Mouse (Mus musculus) NIH3T3 (cell line): Measurements from ENCODE around the gene Zbtb16.
A peak's percentile ranks its signal among the peaks of the same experiment; 100 is the strongest.

ENCODE experiments used
- DNase-seq: peaks from one replicate; pipeline ENCODE4 v3.0.0-alpha.2; 2012; ENCODE audit warnings: low read depth

The Zbtb16 gene

DNA sequence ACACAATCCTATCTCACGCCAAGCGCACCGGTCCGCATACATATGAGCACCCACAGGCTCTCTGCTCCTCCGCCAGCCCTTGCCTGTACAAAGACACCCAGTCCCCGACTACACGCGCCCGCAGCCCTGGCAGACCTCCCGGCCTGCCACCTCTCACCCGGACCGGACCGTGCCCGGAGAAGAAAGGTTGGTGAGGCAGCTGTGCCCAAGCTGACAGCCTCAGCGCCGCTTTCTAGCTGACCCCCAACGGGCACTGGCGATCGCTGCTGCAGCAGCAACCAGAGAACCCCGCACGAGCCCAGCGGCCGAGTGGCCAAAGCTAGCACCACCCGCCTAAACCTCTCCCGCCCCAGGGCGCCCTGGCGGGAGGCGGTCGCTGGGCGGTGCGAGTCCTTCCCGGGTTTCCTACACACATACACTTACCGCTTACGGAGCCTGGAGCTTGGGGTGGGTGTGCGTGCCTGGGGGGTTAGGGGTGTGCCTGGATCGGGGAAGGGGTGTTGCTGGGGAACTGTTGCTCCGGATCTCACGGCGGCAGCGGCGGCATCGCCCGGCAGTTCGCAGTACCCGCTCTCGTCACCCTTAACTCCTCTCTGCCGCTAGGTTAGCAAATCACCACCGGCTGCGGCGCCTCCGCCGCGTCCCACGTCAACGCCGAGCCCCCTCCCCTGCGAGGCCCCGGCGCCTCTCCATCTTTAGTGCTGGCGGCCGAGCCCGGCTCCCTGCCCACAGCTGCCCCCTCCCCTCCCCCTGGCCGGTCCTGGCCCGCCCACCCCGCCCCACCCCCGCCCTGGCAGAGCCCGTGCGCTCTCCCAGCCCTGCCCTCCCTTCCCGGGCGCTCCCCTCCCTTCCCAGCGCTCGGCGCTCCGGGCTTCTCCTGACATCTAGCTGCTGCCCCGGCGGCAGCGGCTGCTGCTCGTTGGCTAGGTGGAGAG is at the start of gene Zbtb16:
Gene Zbtb16 (minus strand): TSS at position 592 of the 935 bp plus-strand sequence.
- DNase-seq, result no peak

DNA sequence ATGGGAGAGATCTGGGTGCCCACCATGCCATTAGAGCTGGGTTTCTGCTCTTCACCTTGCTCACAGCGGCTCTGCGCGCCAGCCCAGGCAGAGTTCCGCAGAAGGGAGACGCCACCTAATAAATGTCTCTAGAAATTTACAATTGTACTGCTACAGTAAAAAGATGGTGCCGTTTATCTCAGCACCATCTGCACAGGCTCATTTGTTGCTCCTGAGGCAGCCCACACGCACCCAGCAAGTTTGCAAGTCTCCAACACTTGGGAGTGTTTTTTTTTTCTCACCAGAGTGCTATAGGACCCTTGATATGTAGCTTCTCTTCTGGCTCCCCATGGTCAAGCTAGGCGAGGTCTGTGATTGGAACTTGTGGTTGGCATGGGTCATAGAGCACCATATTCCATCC is 36.9 kb upstream of the Zbtb16 start:
- DNase-seq, result no peak

DNA sequence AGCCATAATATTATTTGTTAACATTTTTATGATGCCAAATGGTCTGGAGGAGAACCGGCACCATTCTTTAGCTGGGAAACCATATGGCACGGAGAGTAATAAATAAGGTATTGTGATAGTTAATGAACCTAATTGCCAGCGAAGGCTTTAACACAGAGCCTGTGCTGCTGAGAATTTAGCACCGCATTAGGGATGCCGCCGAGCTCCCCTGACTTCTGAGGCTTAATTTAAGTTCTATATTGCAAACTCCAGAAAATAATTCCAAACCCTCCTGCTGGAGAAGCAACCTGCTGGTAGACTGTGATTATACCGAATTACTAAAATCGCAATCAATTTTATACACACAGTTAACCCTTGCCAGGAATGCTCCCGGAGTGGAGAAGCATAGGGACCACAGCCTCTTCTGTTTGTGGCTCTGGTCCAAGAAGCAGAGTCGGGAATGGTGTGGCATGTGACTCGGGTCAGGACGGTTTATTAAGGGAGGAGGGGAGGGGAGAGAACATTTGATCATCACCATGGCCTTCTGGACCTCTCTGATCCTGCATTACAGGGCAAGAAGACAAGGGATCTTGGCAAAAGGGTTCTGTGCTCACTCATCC is 30.6 kb upstream of the Zbtb16 start:
- DNase-seq, result no peak

DNA sequence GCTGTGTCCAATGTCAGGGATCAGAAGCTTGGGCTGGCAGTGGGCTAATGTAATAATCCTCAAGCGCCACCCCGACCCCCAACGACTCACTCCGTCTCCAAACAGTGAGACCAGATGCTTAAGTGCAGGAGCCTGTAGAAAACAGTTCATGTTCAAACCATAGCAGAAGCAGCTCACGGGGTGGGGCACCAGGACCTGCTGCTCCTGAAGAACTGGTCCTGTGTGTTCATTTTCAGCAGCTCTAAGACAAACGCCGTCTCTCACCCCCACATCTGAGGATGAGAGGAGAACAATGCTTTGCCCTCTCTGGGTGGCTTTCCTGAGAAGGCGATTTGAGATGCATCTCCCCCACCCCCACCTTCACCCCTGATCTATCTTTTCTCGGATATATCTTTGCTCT is 29.2 kb upstream of the Zbtb16 start:
- no peak for DNase-seq

DNA sequence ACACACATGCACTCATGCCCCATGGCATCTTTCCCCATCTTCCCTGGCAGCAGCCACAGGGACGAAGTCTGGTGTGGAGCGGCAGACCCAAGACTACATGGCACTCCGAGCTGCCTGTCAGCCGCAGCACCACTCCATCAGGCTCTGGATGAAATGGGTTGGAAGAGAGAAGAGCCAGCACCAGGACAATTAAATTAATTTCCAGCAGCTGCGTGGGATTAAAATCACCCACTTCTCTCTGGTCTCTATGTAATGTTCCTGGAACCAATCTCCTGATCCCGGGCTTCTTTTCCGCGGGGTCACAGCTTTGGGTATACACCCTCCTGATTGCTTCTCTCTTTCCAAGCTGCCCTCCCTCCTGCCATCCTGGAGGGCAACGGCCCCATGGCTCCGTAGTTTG is 25.5 kb upstream of the Zbtb16 start:
- no peak for DNase-seq

DNA sequence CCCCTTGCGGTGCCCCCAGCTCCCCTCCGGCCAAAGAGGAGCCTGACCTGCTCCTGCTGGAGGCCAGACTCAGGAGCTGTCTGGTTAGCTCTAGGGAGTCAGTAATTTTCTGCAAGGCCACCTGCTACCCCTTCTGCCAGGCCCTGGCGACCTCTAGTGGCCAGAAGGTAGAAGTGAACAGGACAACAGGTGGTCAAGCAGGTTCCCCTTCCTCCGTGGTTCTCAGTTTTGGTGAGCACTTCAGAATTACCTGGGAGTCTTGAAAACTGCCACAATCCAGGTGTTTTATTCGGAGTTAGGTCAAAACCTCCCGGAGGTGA is 24.5 kb upstream of the Zbtb16 start:
- peak; percentile 76 for DNase-seq

DNA sequence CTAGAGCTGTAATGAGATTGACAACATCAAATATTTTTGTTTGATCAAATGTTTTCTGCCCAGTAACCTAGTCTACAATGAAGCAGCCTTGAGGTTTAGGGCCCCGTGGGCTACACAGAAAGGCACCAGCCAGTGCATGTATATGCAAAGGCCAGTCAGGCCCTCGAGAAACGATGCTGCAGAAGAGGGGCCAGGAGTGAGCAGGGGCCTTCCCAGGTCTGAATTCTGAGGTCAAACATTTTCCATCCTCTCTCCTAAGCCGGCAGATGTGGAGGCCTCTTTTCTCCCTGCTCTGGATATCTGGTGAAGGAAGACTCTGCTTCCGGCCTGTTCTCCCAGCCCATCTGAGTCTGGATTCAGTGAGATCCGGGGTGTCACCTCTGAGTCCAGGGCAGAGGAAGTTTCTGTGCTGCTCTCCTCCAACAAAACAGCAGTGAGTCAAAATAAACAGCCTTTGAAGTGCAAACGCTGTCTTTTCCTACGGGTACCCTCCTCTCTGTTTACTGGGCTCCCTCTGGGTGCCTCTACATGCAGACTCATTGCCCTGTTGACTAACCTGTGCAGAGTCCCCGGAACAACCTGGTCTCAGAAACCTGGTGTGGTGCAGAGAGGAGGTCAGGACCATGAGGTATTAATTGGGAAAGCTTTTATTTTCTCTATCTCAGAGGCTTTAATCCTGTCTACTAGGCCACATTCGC is 24.0 kb upstream of the Zbtb16 start:
- no peak for DNase-seq

DNA sequence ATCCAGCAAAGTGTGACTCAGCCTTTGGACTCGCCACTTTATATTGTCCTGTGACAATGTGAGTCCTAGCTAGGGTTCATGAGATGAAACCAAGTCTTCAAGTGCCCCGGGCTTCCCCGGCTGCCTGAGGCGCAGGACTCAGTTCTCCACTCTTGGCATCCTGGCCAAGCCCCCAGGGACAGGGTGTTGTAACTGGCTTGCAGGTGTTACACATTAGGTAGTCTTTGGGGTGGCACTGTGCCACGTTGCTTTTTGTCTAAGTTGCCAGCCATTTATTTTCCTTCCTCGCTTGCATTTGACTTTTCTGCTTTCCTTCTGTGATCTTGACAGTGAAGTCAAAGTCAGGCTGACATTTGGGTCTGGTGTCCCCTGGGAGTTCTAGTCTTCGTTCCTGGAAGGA is 21.9 kb upstream of the Zbtb16 start:
- peak; percentile 56 for DNase-seq

DNA sequence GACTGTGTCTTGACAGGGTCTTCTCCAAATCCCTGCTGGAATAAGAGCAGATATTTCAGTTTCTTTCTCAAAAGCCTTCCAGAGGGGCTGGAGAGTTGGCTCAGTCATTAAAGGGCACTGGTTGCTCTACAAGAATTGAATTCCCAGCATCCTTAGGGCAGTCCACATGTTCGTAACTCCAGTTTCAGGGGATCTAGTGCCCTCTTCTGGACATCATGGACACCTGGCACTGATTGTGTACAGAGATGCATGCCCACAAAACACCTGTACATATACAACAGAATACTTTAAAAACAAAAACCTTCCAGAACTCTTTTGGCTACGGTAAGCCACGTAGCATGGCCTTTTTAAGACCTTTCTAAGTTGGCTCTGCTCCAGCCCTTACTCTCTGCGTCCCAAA is 20.2 kb upstream of the Zbtb16 start:
- DNase-seq, result no peak

DNA sequence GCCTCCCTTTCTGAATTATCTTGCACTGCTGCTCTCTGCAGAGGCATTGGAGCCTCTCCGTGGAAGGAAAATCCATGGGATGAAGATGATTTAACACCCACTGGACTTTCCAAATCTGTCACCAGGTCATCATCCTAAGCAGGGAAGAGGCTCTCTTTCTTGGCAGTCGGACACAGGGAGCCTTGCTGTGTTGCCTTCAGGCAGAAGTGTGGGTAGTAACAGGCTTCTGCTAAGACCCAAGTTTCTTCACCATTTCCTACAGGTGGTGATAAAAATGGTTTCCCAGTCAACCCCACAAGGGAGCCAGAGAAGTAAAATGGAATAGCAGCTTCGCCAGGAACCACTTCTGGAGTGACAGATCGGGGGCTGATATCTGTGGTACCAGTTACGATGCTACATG is 13.5 kb upstream of the Zbtb16 start:
- no peak for DNase-seq

DNA sequence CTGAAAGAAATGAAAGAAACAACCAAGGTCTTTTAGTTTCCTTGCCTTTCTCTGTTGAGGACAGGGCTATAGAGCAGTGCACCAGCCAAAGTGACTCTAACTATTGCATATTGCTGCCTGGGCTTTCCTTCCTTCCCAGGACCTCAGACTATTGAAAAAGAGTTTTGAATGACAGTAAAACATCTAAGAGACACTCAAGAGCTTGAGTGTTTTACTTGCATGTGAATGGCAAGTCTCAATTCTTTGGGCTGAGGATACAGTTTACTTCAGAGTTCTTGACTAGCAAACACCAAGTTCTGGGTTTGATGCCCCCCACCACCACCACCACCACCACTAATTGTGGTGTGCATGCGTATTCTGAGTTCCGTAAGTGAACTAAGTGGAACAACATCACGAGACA is 3.5 kb upstream of the Zbtb16 start:
- DNase-seq, result no peak

DNA sequence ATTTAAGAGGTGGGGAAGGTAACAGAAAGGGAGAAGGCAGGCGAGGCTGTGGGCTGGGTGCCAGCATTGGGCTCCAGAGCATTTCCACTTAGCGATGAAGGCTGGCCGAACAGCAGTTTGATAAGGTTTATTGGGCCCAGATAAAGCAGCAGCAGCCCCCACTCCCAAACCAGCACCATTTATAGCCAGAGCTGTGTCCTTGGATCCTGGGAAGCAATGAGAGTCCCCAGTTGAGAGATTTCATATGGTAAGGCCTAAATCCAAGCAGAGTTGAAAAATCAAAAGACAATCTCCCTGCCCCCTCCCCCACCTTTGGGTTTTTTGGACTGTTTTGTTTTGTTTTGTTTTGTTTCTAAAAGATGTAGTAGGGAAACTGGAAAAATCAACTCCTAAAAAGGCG is 2.3 kb upstream of the Zbtb16 start:
- DNase-seq, result no peak

DNA sequence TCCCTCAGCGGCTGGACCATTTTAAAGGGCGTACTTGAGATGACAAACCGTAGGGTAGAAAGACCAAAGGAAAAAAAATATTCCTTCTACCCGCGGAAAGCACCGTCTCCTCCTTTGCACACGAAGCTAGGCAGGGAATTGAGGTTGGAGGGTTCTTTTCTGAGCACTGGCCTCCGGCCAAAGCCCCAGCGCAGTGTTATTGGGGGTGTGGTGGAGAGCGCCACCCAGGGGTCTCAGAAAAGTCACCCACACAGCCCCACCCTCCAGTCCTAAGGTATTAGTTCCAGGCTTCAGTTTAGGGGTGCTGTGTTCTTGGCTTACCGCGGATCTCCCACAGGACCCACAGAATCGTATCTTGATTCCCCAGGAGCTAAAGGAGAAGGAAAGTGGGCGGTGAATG is 1.2 kb upstream of the Zbtb16 start:
- no peak for DNase-seq

DNA sequence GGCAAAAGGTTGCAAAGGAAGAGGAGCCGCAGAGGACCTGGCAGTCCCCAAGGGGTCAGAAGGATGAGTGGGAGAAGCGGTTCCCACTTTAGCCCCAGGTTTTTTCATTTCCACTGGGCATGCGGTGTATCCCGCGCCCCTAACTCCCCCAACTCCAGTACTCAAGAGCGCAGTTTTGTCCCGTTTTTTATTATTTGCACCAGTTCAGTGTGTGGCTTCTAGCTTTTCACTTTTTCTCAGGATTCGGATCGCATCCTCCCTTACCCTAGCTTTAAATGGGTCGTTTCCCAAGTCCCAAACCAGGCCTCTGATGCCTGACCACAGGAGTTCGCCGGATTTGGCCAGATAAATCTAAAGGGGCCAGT is 526 bp upstream of the Zbtb16 start:
- DNase-seq, result no peak

DNA sequence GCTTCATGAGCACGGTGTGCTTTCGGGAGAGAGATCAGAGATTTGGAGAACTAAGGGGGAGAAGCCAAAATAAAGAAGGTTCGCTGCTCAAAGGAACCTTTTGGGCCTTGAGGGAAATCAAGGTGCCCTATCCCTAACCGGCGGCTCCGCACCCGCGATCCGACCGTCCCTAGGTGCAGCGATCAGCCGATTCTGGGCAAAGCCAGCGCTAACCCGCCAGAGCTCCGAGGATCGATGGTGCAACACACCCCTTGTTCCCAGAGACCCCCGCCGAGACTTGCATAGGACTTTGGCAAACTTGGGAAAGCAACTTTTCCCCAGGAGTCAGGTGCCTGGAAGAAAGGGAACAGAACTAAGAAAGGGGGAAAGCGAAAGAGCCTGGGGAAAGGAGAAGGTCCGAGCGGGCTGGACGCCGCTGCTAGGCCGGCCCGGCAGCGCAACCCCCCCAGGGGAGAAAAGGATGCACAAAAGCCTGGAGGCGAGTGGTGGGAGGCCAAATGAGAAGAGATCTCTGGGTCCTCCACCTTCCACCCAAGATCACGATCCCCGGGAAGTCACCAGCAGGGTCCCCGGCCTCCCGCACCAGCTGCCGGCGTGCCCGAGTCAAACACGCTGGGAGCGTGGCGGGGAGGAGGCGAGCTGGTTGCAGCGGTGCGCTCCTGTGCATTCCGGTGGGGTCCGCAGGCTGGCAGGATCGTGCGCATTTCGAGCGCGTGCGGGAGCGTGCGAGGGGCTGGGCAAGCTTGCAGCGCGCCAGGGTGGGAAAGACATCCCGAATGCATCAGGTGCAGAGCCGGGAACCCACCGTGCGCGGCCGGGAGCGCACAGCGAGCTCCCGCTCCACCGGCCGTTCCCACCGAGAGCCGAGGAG is 1.2 kb downstream of the Zbtb16 start:
- no peak for DNase-seq

DNA sequence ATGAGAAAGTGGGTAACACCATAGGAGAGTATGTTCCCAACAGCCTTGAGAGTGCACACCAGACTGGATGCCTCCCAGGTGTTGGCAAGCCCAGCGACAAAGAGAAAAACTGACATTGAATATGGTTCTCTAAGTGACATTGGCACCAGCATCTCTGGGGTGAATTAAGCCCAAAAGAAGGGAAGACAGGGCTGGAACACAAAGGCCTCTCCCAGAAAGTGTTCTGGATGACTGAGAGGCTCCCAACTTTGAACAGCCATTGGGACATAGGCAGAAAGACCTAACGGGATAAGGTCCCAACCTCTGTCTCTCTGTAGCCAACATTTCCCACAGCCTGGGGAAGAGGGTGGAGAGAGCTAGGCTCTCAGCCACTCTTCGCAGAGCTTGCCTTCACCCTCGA is 2.0 kb downstream of the Zbtb16 start:
- no peak for DNase-seq

DNA sequence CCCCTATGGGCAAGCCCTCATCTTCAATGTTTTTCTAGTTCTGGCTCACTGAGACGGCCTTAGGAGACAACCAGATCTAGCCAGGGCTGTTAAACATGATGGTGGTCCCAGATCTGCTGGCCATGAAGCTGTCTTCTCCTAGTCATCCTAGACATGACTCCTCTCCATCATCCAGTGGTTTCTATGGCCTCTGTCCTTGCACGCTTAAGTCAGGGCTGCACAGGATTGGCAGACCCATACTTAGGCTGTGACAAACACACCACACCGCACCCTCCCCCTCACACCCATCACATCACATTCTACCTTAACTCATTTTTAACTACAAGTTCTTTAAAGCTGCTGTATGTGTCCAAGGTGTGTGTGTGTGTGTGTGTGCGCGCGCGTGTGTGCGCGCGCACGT is 2.5 kb downstream of the Zbtb16 start:
- no peak for DNase-seq

DNA sequence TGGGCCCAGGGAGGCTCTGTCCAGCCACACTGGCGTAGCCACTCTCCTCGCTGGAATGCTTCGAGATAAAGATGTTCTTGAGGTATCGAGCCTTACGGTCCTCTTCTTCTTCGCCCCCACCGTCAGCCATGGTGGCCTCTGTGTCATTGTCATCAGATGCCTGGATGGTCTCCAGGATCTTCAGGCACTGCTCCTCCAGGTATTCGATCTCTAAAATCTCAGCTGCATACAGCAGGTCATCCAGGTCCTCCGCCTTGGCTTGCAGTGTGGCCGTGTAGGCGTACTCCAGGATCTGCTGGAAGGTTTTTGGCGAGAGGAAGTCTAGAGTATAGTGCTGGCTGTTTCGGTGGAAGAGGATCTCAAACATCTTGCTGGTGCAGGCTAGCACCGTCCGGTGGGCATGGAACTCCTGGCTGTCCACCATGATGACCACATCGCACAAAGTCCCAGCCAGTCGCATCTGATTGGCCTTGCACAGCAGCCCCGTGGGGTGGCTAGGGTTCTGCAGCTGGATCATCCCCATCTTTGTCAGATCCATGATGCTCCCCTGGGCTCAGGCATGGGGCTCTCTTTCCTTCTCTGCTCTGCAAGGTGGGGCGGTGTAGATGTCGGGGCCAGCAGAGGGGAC is 3.4 kb downstream of the Zbtb16 start:
- DNase-seq, result no peak

DNA sequence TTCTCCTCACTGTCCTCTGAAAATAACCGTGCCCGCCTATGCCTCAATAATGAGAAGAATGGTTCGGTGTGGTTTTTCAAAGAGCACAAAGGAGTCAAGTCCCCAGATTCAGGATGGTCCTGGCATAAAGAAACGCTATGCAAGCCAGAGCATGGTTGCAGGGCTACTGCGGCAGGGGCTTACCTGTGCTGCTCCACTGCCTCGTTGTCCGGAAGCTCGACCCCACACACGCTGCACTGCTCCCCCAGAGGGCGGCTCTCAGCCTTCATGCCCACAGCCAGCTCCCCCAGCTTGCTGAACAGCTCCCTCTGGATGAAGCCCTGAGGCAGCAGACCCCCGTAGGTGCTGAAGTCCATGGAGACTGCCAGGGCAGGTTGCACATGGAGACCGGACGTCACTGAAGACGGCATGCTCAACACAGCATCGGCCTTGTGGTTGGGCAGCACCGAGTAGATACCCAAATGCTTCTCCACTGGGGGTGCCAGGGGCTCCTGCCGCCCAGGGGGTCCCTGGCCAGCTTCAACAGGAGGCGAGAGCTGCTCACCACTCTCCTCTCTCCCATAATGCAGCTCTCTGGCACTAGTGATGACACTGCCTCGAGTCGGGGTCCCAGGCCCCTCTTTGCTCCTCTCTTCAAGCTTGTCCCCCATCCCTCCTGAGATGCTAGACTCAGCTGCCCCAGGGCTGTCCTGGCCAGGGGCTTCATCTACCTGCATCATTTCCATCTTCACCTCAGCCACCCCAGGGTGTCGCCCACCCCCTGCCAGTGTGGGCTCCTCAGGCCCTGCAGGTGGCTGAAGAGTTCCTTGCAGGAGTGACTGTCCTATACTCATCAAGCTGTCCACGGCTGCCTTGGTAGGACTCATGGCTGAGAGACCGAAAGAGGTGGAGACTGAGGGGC is 4.2 kb downstream of the Zbtb16 start:
- DNase-seq, result no peak

DNA sequence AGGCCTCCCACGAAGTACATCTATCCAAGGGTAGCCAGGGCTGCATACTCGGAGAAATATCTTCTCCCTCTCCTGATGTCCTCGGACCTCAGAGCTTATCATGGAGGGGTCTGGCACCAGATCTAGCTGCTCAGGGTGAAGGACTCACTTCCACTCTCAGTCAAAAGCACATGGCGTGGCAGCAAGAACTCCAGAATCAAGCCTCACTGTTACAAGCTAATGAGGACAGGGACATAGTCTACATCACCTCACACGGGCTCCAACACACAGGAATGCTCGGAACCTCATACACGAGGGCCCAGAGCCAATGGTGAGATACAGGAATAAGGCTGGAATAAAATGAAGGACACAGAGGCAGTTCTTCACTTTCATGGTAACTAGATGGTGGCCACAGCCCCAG is 7.2 kb downstream of the Zbtb16 start:
- no peak for DNase-seq

DNA sequence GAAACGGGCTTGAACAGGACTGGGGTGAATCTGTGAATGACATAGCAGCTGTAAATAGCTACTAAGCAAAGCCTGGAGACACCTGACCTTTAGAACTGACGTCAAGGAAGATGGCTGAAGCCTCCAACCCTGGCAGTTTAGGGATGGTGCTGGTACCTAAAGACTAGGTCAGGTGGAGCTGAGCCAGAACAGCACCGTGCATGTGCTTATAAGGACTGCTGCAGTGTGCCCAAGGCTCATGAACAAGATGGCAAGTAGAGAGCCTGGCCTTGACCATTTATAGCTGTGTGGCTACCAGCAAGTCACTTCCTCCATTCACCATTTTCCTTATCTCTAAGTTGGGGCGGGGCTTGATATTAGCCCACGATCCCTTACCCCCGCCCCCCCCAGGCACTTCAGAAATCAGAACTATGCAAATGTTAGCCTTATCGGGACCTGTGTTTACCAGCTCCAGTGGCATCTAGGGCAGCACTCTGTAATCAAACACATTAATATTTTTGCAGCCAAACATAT is 9.6 kb downstream of the Zbtb16 start:
- DNase-seq, result no peak
